Mouse (Mus musculus) Patski (cell line): ENCODE results near the gene Gsc. TPM values are rescaled to one million over a fixed set of nuclear protein-coding genes. Genes with fewer than 3 reads are reported as not detected.

ENCODE experiments used
- ATAC-seq: fragments of 100-300 bp; one replicate; pipeline ENCODE4 v1.8.0; 2021
- CTCF ChIA-PET: fragments of 350-600 bp; sonication (Branson Sonifier 250); formaldehyde crosslinking; loops from one replicate; lab custom pipeline; 2022; ENCODE audit warnings: inconsistent platforms; lab: Charles Lee
- POLR2A ChIA-PET: fragments of 350-600 bp; sonication (Branson Sonifier 250); formaldehyde crosslinking; loops from one replicate; lab custom pipeline; 2022; ENCODE audit warnings: antibody characterized with exemption, inconsistent platforms; lab: Charles Lee
- DNase-seq: peaks from one replicate; pipeline ENCODE4 v3.0.0-alpha.2; 2011; ENCODE audit warnings: low read depth, low spot score
- H3K27me3 ChIP-seq: fragments of 371-371 bp; one replicate; pipeline ENCODE4 v1.5.1; 2021
- CTCF ChIP-seq: fragments of 100-300 bp; IDR thresholded peaks from one replicate; pipeline ENCODE4 v1.5.1; 2021
- in situ Hi-C: fragments of 300-500 bp; cut with MboI; formaldehyde crosslinking; loops from 3 replicates; pipeline ENCODE4 v1.11.1; 2018; ENCODE audit warnings: low pct_unique_long_range_greater_than_20kb, mixed read lengths
- polyA plus RNA-seq: library from polyadenylated mRNA; unstranded; gene quantifications from one replicate; pipeline ENCODE4 v1.2.3, GENCODE M21; 2021

The Gsc gene
- polyA plus RNA-seq, result 1.0 TPM

- TF ChIP-seq CTCF, result no peak
- CTCF ChIA-PET, result no interaction called here
These were observed at the start of gene Gsc for GRCm38 (mm10) chr12:104472601-104473424. Gene Gsc, minus strand, starts transcription at chr12:104473330.

GRCm38 (mm10) chr12:104519721-104520120 is 46.6 kb upstream of the Gsc start:
- ATAC-seq (no peak), DNase-seq (no peak)
- POLR2A ChIA-PET, result no interaction called here
- in situ Hi-C loops, result no loop called here
- peaks cover 3% of the 10 kb centered on the region for H3K27me3 ChIP-seq
- CTCF ChIA-PET, result no interaction called here
- no peak for TF ChIP-seq CTCF

More at GRCm38 (mm10) chr12:104472601-104473424, at the start of gene Gsc:
- DNase-seq, result no peak
- POLR2A ChIA-PET, result no interaction called here
- H3K27me3 ChIP-seq, result peaks cover 50% of the 10 kb centered on the region
- in situ Hi-C loops, result loop anchor here (25.0 kb wide), 1 partner anchor 189 kb away; no protein-coding TSS in a partner anchor
- ATAC-seq, result no peak

GRCm38 (mm10) chr12:104507911-104508310 is 34.8 kb upstream of the Gsc start:
- ChIA-PET POLR2A (no interaction called here), CTCF (no interaction called here)
- in situ Hi-C loops, result no loop called here
- no peak for TF ChIP-seq CTCF
- ATAC-seq, result no peak
- peaks cover 24% of the 10 kb centered on the region for H3K27me3 ChIP-seq
- DNase-seq, result no peak

GRCm38 (mm10) chr12:104492009-104492408 is 18.9 kb upstream of the Gsc start:
- no peak for DNase-seq
- CTCF ChIA-PET, result no interaction called here
- POLR2A ChIA-PET, result no interaction called here
- in situ Hi-C loops, result no loop called here
- no peak for TF ChIP-seq CTCF
- ATAC-seq, result no peak
- H3K27me3 ChIP-seq, result peaks cover 23% of the 10 kb centered on the region

GRCm38 (mm10) chr12:104486205-104486604 is 13.1 kb upstream of the Gsc start:
- DNase-seq, result no peak
- in situ Hi-C loops, result no loop called here
- POLR2A ChIA-PET, result no interaction called here

GRCm38 (mm10) chr12:104485161-104485560 is 12.0 kb upstream of the Gsc start:
- DNase-seq (no peak), ATAC-seq (no peak)
- in situ Hi-C loops, result no loop called here
- no peak for TF ChIP-seq CTCF
- POLR2A ChIA-PET, result no interaction called here
- CTCF ChIA-PET, result no interaction called here
- H3K27me3 ChIP-seq, result peaks cover 27% of the 10 kb centered on the region

More at GRCm38 (mm10) chr12:104486205-104486604, 13.1 kb upstream of the Gsc start:
- no peak for ATAC-seq
- CTCF ChIA-PET, result no interaction called here
- TF ChIP-seq CTCF, result no peak
- H3K27me3 ChIP-seq, result peaks cover 23% of the 10 kb centered on the region

GRCm38 (mm10) chr12:104481007-104481406 is 7.9 kb upstream of the Gsc start:
- CTCF ChIA-PET, result no interaction called here
- no peak for TF ChIP-seq CTCF
- peaks cover 37% of the 10 kb centered on the region for H3K27me3 ChIP-seq
- DNase-seq (no peak), ATAC-seq (no peak)
- in situ Hi-C loops, result no loop called here
- POLR2A ChIA-PET, result interaction anchor here (0.6 kb wide), 1 partner anchor 19 kb away, joined by 3 read pairs; no protein-coding TSS in a partner anchor

GRCm38 (mm10) chr12:104478193-104478592 is 5.1 kb upstream of the Gsc start:
- DNase-seq, result no peak
- ATAC-seq, result no peak
- CTCF ChIA-PET, result no interaction called here

GRCm38 (mm10) chr12:104477501-104477900 is 4.4 kb upstream of the Gsc start:
- ChIA-PET POLR2A (no interaction called here), CTCF (interaction anchor here (1.8 kb wide), 1 partner anchor 10 kb away, joined by 4 read pairs; no protein-coding TSS in a partner anchor)
- in situ Hi-C loops, result no loop called here
- no peak for TF ChIP-seq CTCF
- no peak for DNase-seq
- H3K27me3 ChIP-seq, result peaks cover 54% of the 10 kb centered on the region
- no peak for ATAC-seq

More at GRCm38 (mm10) chr12:104478193-104478592, 5.1 kb upstream of the Gsc start:
- POLR2A ChIA-PET, result no interaction called here
- in situ Hi-C loops, result no loop called here
- H3K27me3 ChIP-seq, result peaks cover 50% of the 10 kb centered on the region
- no peak for TF ChIP-seq CTCF

- no peak for ATAC-seq
- no peak for TF ChIP-seq CTCF
- no peak for DNase-seq
- CTCF ChIA-PET, result interaction anchor here (1.8 kb wide), 1 partner anchor 10 kb away, joined by 4 read pairs; no protein-coding TSS in a partner anchor
- in situ Hi-C loops, result no loop called here
- H3K27me3 ChIP-seq, result peaks cover 58% of the 10 kb centered on the region
- POLR2A ChIA-PET, result no interaction called here
These were observed 3.9 kb upstream of the Gsc start for GRCm38 (mm10) chr12:104477066-104477465.

GRCm38 (mm10) chr12:104475946-104476345 is 2.8 kb upstream of the Gsc start:
- ChIA-PET POLR2A (no interaction called here), CTCF (interaction anchor here (1.8 kb wide), 1 partner anchor 12 kb away, joined by 4 read pairs; no protein-coding TSS in a partner anchor)
- in situ Hi-C loops, result no loop called here
- DNase-seq (no peak), ATAC-seq (no peak)
- peaks cover 68% of the 10 kb centered on the region for H3K27me3 ChIP-seq
- TF ChIP-seq CTCF, result no peak
